Mouse (Mus musculus) CH12.LX (cell line): ENCODE measurements at regions not wholly inside any gene's neighbourhood (a gene's known extent, or its start where the extent isn't known, plus 50 kb on each side); places are given as distances from the start of the nearest gene placed in this dataset.
"Not testable (repeated sequence)": the region's sequence is repeated elsewhere in the genome, so short reads cannot be mapped to it uniquely, and the experiment has no call there.

Source experiments
- CHD1 ChIP-seq: IDR thresholded peaks from 2 replicates; pipeline ENCODE4 v1.6.1; 2012; ENCODE audit warnings: low read depth, low read length, improper control_type of control experiment, inconsistent platforms
- CTCF ChIP-seq, 2 experiments: IDR thresholded peaks in 1 of 2; conservative IDR thresholded peaks in 1 of 2; 2 replicates each; pipeline ENCODE4 v1.5.1; 2011 to 2012; ENCODE audit warnings: low read depth in 2 of 2, low read length in 2 of 2, improper control_type of control experiment in 1 of 2, inconsistent platforms in 1 of 2, mild to moderate bottlenecking in 1 of 2, moderate library complexity in 1 of 2
- EP300 ChIP-seq: IDR thresholded peaks from 2 replicates; pipeline ENCODE4 v1.6.1; 2011; ENCODE audit warnings: low read length, improper control_type of control experiment
- HCFC1 ChIP-seq: IDR thresholded peaks from 2 replicates; pipeline ENCODE4 v1.6.1; 2012; ENCODE audit warnings: low read depth, mild to moderate bottlenecking, inconsistent platforms, low read length, improper control_type of control experiment
- IRF4 ChIP-seq: IDR thresholded peaks from 2 replicates; pipeline ENCODE4 v1.6.1; 2014; ENCODE audit warnings: low read depth, mild to moderate bottlenecking, inconsistent platforms, low read length, improper control_type of control experiment
- JUND ChIP-seq: conservative IDR thresholded peaks from 2 replicates; pipeline ENCODE4 v1.6.1; 2011; ENCODE audit warnings: low read depth, low read length, improper control_type of control experiment
- MAFK ChIP-seq: IDR thresholded peaks from 2 replicates; pipeline ENCODE4 v1.6.1; 2011; ENCODE audit warnings: low read length, improper control_type of control experiment; ENCODE audit not compliant: insufficient replicate concordance
- POLR2A ChIP-seq: IDR thresholded peaks from 2 replicates; pipeline ENCODE4 v1.6.1; 2011; ENCODE audit warnings: low read depth, mild to moderate bottlenecking, improper control_type of control experiment, low read length
- POLR2AphosphoS2 ChIP-seq: IDR thresholded peaks from 2 replicates; pipeline ENCODE4 v1.6.1; 2011; ENCODE audit warnings: low read depth, low read length, improper control_type of control experiment
- RAD21 ChIP-seq: IDR thresholded peaks from 2 replicates; pipeline ENCODE4 v1.6.1; 2011; ENCODE audit warnings: low read depth, mild to moderate bottlenecking, low read length, improper control_type of control experiment, moderate library complexity
- TCF12 ChIP-seq: IDR thresholded peaks from 2 replicates; pipeline ENCODE4 v1.6.1; 2014; ENCODE audit warnings: low read depth, mild to moderate bottlenecking, inconsistent platforms, low read length, improper control_type of control experiment
- USF1 ChIP-seq: IDR thresholded peaks from 2 replicates; pipeline ENCODE4 v1.6.1; 2014; ENCODE audit warnings: low read depth, mild to moderate bottlenecking, inconsistent platforms, low read length, improper control_type of control experiment

GRCm38 (mm10) chr8:20107154-20107553, 204.0 kb downstream of the Gm31371 start:
- not testable (repeated sequence) for TF ChIP-seq USF1; CTCF (conservative IDR thresholded peaks at IDR 0.05 in 1 of 2, IDR thresholded peaks at IDR 0.05 in 1 of 2; ENCODE audit: low read depth in 2 of 2, low read length in 2 of 2); MAFK; RAD21; POLR2AphosphoS2; POLR2A; CHD1; EP300; HCFC1; JUND; IRF4; TCF12
